Mouse (Mus musculus) heart, adult 10 weeks (tissue): Measurements from ENCODE around the gene Tenm2. TPM values are rescaled to one million over a fixed set of nuclear protein-coding genes. Genes with fewer than 3 reads are reported as not detected.

Experiments
- polyA plus RNA-seq: library from polyadenylated mRNA; stranded (reverse); fragments of 350-450 nt; fragmentation: Illumina TruSeq; extraction: RNeasy Lipid Tissue Mini Kit (QIAGEN cat#74804); gene quantifications from one replicate; pipeline ENCODE4 v1.2.3, GENCODE M21; 2014; ENCODE audit warnings: low read depth, low replicate concordance

The Tenm2 gene
- not detected for polyA plus RNA-seq

DNA sequence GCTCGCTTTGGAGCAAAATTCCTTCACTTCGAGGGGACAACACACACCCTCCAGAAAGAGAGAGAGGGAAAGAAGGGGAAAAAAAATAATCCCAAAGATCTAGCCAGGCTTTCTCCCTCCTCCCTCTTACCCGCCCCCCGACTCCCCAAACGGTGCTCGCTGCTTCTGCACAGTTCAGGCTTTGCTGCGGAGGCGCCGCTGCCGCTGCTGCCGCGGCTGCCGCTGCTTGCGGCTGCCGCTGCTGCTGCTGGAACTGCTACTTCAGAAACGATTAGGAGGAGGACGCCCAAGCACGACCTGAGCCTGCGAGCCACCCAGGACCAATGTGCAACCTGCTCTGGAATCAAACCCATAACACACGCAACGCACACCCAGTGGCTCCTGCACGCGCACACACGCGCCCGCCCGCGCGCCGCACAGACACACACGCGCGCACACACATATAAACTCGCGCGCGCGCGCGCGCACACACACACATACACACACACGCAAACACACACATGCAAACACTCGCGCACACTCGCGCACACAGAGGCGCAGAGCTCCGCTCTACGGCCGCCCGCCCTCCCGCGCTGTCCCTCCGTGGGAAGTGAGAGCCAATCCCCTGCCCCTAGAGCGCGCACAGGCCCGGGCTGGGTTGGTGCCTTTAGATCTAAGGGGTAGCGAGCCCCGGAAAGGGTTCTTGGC lies at the start of gene Tenm2:
TSS of gene Tenm2 (minus strand) at position 51 of the 687 bp plus-strand sequence.

DNA sequence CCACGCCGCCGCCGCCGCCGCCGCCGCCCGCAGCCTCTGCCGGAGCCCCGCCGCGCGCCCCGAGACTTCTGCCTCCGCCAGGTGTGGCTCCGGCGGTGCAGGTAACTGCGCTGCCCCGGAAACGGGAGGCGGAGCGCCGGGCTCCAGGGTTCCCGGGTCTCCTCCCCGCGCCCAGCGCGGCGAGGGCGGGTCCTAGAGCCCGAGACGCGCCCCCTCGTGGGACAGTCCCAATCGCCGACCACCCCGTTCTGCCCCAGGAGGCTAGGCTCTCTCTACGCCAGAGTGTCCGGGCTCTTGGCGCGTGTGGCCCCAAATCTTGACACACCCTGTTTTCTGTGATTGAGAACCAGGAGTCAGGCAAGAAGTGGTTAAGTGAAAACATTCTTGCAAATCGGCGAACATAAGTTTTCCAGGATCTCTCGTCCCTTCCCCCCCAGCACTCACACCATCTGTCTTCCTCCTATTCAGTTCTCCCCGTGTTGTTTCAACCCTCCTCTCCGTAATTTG lies 1255.3 kb downstream of the Tenm2 start, which contains the start of gene Wwc1:
TSS of gene Wwc1 (minus strand) at position 117 of the 507 bp plus-strand sequence.

